Mouse (Mus musculus) E14TG2a.4 (cell line): Measurements from ENCODE around the gene Glp1r.

ENCODE experiments used
- CTCF ChIP-seq: conservative IDR thresholded peaks from 2 replicates; pipeline ENCODE4 v1.5.1; 2014; ENCODE audit warnings: low read length
- POU5F1 ChIP-seq: IDR thresholded peaks from 2 replicates; pipeline ENCODE4 v1.6.1; 2014; ENCODE audit warnings: low read length, borderline replicate concordance

DNA sequence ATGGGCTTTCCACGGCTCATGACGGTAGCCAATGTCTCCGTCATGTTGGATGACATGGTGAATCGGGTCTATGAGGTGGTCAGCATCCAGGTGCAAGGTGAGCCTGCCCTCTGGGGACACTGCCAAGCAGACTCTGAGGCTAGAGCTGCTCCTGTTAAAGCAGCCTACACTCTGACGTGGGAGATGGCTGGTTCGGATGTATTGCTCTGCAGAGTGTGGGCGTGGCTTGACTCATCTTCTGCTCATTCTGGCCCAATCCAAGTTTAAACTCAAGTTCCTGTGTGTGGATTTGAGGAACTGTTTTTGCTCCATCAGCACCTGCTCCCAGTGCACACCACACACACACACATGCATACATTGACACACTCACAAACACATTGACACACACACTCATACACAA lies 70.3 kb downstream of the Glp1r start:
- TF ChIP-seq CTCF (no peak), POU5F1 (no peak)
